Mouse (Mus musculus) kidney, embryonic 14.5 days (tissue): ENCODE data around the gene Satb1. TPM values are rescaled to one million over a fixed set of nuclear protein-coding genes. Genes with fewer than 3 reads are reported as not detected.

Source experiments
- ATAC-seq: fragments of 200-750 bp; cut with Nextera tagmentation; 2 replicates; pipeline ENCODE4 v1.8.0; 2017; ENCODE audit warnings: moderate number of reproducible peaks, mild to moderate bottlenecking, moderate TSS enrichment, moderate library complexity; ENCODE audit not compliant: low FRiP score, low TSS enrichment
- H3K27ac ChIP-seq: fragments of 300-500 bp; sonication (generic); 2 replicates; pipeline ENCODE4 v1.5.1; 2014; ENCODE audit warnings: low read depth, mild to moderate bottlenecking, low read length, moderate library complexity, mixed read lengths
- H3K27me3 ChIP-seq: fragments of 300-500 bp; sonication (generic); 2 replicates; pipeline ENCODE4 v1.6.1; 2014; ENCODE audit warnings: mild to moderate bottlenecking, low read length; ENCODE audit not compliant: control insufficient read depth, insufficient read depth
- H3K36me3 ChIP-seq: fragments of 300-500 bp; sonication (generic); 2 replicates; pipeline ENCODE4 v1.6.1; 2014; ENCODE audit warnings: low read length, mixed read lengths; ENCODE audit not compliant: control insufficient read depth, insufficient read depth
- H3K4me1 ChIP-seq: fragments of 300-500 bp; sonication (generic); 2 replicates; pipeline ENCODE4 v1.6.1; 2014; ENCODE audit warnings: low read length, mixed read lengths; ENCODE audit not compliant: control insufficient read depth, insufficient read depth
- H3K4me2 ChIP-seq: fragments of 300-500 bp; sonication (generic); replicated peaks from 2 replicates; pipeline ENCODE4 v1.6.1; 2014; ENCODE audit warnings: low read depth, mild to moderate bottlenecking, low read length
- H3K4me3 ChIP-seq: fragments of 300-500 bp; sonication (generic); 2 replicates; pipeline ENCODE4 v1.5.1; 2014; ENCODE audit warnings: mild to moderate bottlenecking, low read length
- H3K9ac ChIP-seq: fragments of 300-500 bp; sonication (generic); 2 replicates; pipeline ENCODE4 v1.6.1; 2014; ENCODE audit warnings: low read depth, mild to moderate bottlenecking, low read length, moderate library complexity
- H3K9me3 ChIP-seq: fragments of 300-500 bp; sonication (generic); 2 replicates; pipeline ENCODE4 v1.6.1; 2016; ENCODE audit warnings: low read length; ENCODE audit not compliant: control insufficient read depth
- WGBS: fragments of 180-500 bp; shearing (Covaris S2); extraction: QIAGEN DNeasy Blood & Tissue Kit; methylation state at CpG from one replicate; pipeline ENCODE4 v1.1.7; 2014; 5-methylcytosine and 5-hydroxymethylcytosine counted together
- polyA plus RNA-seq: library from polyadenylated mRNA; unstranded; fragments of >200 nt; fragmentation: Nextera tagmentation; extraction: Ambion mirVana; gene quantifications from 2 replicates; pipeline ENCODE4 v1.2.1, GENCODE M21; 2014

Gene Satb1
- polyA plus RNA-seq, 1 experiment from 2014 or later = 12.7 TPM

DNA sequence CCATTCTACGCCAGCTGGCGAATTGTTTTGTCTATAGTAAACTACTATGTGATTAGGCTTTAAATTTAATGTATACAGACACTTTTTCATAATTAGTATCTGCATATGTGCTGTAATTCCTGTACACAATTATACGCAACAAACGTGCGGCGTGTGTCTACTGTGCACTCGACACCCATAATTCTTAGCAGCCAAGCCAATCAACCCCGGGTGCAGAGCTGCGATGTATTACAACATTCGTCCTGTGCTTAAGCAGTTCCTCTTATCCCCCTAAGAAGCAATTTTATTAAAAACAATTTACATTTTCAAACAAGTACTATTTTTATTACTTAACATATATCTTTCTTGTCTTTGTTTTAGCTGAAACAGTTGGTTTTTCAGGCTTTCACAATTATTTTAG lies 92.0 kb downstream of the Satb1 start:
- Histone ChIP-seq H3K4me3 (no peak overlapping the region), H3K4me1 (no peaks in the 10 kb centered on the region), H3K4me2 (no peak overlapping the region), H3K9ac (no peak overlapping the region), H3K27ac (no peak overlapping the region), H3K36me3 (no peaks in the 10 kb centered on the region), H3K9me3 (no peaks in the 10 kb centered on the region), H3K27me3 (no peaks in the 10 kb centered on the region)
- no peak for ATAC-seq
- WGBS = 90% methylated on average over 10 of the region's 10 CpGs

- ATAC-seq = no peak
- no peak overlapping the region for H3K4me3 ChIP-seq
- H3K27ac ChIP-seq = no peak overlapping the region
- H3K36me3 ChIP-seq = no peaks in the 10 kb centered on the region
- no peaks in the 10 kb centered on the region for H3K27me3 ChIP-seq
- 90% methylated on average over 15 of the region's 15 CpGs for WGBS
- H3K9ac ChIP-seq = no peak overlapping the region
- no peaks in the 10 kb centered on the region for H3K9me3 ChIP-seq
- no peak overlapping the region for H3K4me2 ChIP-seq
- no peaks in the 10 kb centered on the region for H3K4me1 ChIP-seq
Measured at GRCm38 (mm10) chr17:51740246-51740645, 92.8 kb downstream of the Satb1 start.

DNA sequence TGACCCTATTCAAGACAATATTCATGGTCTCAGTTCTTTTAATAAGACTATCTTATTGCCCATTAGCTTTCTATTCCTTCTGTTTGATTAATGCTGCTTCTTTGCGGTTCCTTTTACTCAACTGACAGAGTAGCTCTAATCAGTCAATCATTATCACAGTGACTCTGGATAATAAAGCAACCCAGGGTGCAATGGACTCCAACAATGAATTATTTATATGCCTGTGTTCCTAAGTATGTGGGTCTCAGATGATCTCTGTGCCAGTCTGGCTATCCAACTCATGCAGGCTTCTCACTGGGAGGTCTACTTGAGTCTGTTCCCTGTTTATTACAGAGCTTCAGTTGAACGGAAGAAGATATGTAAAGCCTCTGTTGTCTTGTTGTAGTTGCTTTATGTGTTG lies 108.6 kb downstream of the Satb1 start:
- Histone ChIP-seq H3K27ac (no peak overlapping the region), H3K4me2 (no peak overlapping the region), H3K9me3 (no peaks in the 10 kb centered on the region), H3K36me3 (no peaks in the 10 kb centered on the region), H3K4me1 (no peaks in the 10 kb centered on the region), H3K27me3 (no peaks in the 10 kb centered on the region), H3K9ac (no peak overlapping the region), H3K4me3 (no peak overlapping the region)
- no peak for ATAC-seq
- 89% methylated on average over 2 of the region's 2 CpGs for WGBS

GRCm38 (mm10) chr17:51695711-51696110 lies 137.4 kb downstream of the Satb1 start:
- no peaks in the 10 kb centered on the region for H3K4me1 ChIP-seq
- H3K9ac ChIP-seq = no peak overlapping the region
- WGBS = 80% methylated on average over 6 of the region's 6 CpGs
- no peaks in the 10 kb centered on the region for H3K27me3 ChIP-seq
- H3K4me3 ChIP-seq = no peak overlapping the region
- H3K9me3 ChIP-seq = no peaks in the 10 kb centered on the region
- no peaks in the 10 kb centered on the region for H3K36me3 ChIP-seq
- H3K27ac ChIP-seq = no peak overlapping the region
- no peak for ATAC-seq
- H3K4me2 ChIP-seq = no peak overlapping the region

DNA sequence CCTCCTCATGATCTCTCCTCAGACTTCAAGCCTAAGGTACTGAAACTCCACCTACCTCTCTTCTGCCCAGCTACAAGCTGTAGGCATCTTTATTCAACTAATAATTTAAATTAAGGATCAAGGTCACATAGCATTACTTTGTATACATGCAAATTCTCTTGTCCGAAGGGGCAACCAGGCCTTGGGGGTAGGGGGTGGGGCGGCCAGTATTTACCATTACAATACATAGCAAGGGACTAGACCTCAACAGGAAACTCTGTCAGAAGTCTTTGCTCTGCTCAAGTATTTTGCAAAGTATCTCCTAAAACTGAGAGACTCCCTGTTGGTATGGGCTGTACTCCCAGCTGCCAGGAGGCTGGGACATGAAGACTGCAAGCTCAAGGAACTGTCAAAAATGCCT lies 137.8 kb downstream of the Satb1 start:
- no peak for ATAC-seq
- WGBS = 70% methylated on average over 2 of the region's 2 CpGs

DNA sequence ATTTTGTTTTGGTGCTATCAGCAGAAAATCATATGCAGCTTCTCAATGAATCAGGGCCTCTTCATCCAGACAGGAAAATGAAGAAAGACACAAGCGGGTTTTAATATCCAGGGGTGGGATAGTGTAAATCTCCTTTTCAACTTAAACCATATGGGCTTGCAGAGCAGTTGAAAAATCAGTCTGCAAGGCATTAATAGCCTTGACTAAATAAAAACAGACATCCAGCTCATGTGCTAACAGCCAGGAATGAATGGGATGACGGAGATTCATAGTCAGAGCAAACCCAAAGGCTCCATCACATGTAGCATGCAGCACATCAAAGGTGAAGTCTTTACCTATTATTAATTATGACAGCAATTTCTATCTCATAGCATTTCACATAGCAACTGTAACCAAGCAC lies 142.6 kb downstream of the Satb1 start:
- Histone ChIP-seq H3K27ac (no peak overlapping the region), H3K4me3 (no peak overlapping the region), H3K9ac (no peak overlapping the region), H3K4me1 (no peaks in the 10 kb centered on the region), H3K9me3 (no peaks in the 10 kb centered on the region), H3K36me3 (no peaks in the 10 kb centered on the region), H3K4me2 (no peak overlapping the region), H3K27me3 (no peaks in the 10 kb centered on the region)
- no peak for ATAC-seq
- 92% methylated on average over 2 of the region's 2 CpGs for WGBS

More for the DNA sequence above, 137.8 kb downstream of the Satb1 start:
- no peak overlapping the region for H3K4me3 ChIP-seq
- H3K9ac ChIP-seq = no peak overlapping the region
- H3K27me3 ChIP-seq = no peaks in the 10 kb centered on the region
- H3K27ac ChIP-seq = no peak overlapping the region
- H3K4me2 ChIP-seq = no peak overlapping the region
- H3K4me1 ChIP-seq = no peaks in the 10 kb centered on the region
- H3K9me3 ChIP-seq = no peaks in the 10 kb centered on the region
- H3K36me3 ChIP-seq = no peaks in the 10 kb centered on the region

DNA sequence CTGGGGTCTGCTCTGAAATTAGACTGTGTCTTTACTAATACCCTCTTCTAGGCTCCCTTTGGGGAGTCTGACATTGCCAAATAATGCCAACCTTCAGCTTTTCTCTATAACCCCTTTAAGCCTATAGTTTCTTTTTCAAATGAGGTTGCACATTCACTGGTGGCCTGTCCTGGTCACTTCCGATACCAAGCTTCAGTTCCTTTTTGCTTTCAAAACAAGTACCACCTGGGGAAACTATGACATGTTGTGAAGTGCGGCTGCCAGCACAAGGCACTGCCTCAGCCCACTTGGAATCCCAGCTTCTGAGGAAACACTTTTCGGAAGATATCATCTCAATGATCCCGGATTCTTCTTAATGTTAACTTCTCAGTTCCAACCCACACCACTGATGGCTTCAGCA lies 145.9 kb downstream of the Satb1 start:
- no peak overlapping the region for H3K27ac ChIP-seq
- H3K9me3 ChIP-seq = no peaks in the 10 kb centered on the region
- no peak overlapping the region for H3K4me3 ChIP-seq
- H3K27me3 ChIP-seq = no peaks in the 10 kb centered on the region
- ATAC-seq = no peak
- no peaks in the 10 kb centered on the region for H3K4me1 ChIP-seq
- H3K9ac ChIP-seq = no peak overlapping the region
- H3K4me2 ChIP-seq = no peak overlapping the region
- no peaks in the 10 kb centered on the region for H3K36me3 ChIP-seq
- WGBS = 92% methylated on average over 4 of the region's 4 CpGs
